Mouse (Mus musculus) olfactory bulb, adult 2 months (tissue): ENCODE measurements around the gene Pkmyt1.

Experiments
- CTCF ChIP-seq: fragments of 200-500 bp; IDR thresholded peaks from 2 replicates; pipeline ENCODE4 v1.5.1; 2012; ENCODE audit warnings: low read depth, mild to moderate bottlenecking, low read length, moderate library complexity; ENCODE audit not compliant: insufficient read depth
- POLR2A ChIP-seq: fragments of 200-500 bp; IDR thresholded peaks from 2 replicates; pipeline ENCODE4 v1.6.1; 2012; ENCODE audit warnings: mild to moderate bottlenecking, low read depth, low read length, moderate library complexity; ENCODE audit not compliant: insufficient read depth

DNA sequence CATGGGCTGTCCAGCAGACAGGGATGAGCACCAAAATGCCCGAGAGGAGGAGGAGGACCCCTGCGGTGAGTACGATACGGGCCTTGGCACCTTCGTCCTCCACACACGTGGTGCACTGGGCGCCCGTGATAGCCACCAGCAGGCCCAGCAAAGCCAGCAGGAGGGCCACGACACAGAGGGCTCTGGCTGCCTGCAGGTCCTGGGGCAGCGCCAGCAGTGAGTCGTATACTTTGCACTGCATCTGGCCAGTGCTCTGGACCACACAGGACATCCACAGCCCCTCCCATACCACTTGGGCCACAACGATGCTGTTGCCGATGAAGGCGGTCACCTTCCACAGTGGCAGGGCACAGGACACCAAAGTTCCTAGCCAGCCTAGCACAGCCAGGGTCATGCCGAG lies 42.9 kb upstream of the Pkmyt1 start:
- TF ChIP-seq CTCF (no peak), POLR2A (no peak)
